Mouse (Mus musculus) CD8-positive naive resting alpha-beta T cell, adult 2 months (primary cell): Measurements from ENCODE around the gene Zbtb32.

Experiments used
- DNase-seq, 2 experiments: peaks; one replicate each; pipeline ENCODE4 v3.0.0; 2022; ENCODE audit warnings: low read depth in 2 of 2, low spot score in 2 of 2

The Zbtb32 gene

GRCm38 (mm10) chr7:30598786-30599185 is at the start of gene Zbtb32:
Zbtb32 (minus strand) TSS chr7:30598909.
- no peak for DNase-seq

GRCm38 (mm10) chr7:30639083-30639482 is 40.4 kb upstream of the Zbtb32 start:
- DNase-seq, result no peak

- DNase-seq, result no peak
Observed at GRCm38 (mm10) chr7:30636395-30636794, 37.7 kb upstream of the Zbtb32 start.

GRCm38 (mm10) chr7:30635752-30636151 is 37.0 kb upstream of the Zbtb32 start, which contains the start of gene Etv2:
Etv2 (minus strand) TSS chr7:30635852.
- no peak for DNase-seq

- DNase-seq, result peak; percentile 38 to 56
Observed at GRCm38 (mm10) chr7:30634621-30635020, 35.9 kb upstream of the Zbtb32 start.

GRCm38 (mm10) chr7:30633762-30634412 is 35.2 kb upstream of the Zbtb32 start:
- DNase-seq, result no peak

GRCm38 (mm10) chr7:30629013-30629412 is 30.3 kb upstream of the Zbtb32 start:
- DNase-seq, result no peak

- DNase-seq, result no peak
Observed at GRCm38 (mm10) chr7:30626647-30627046, 27.9 kb upstream of the Zbtb32 start.

GRCm38 (mm10) chr7:30625530-30626384 is 27.0 kb upstream of the Zbtb32 start, which contains the start of gene Cox6b1:
Cox6b1 (minus strand) TSS chr7:30626151.
- peak; percentile 74 to 76 for DNase-seq

GRCm38 (mm10) chr7:30619202-30619601 is 20.5 kb upstream of the Zbtb32 start:
- peak in 1 of 2 experiments; percentile 32 for DNase-seq

- DNase-seq, result no peak
Observed at GRCm38 (mm10) chr7:30618658-30619057, 19.9 kb upstream of the Zbtb32 start.

- no peak for DNase-seq
Observed at GRCm38 (mm10) chr7:30615049-30615760, 16.5 kb upstream of the Zbtb32 start.

GRCm38 (mm10) chr7:30614454-30614853 is 15.7 kb upstream of the Zbtb32 start:
- DNase-seq, result no peak

- peak; percentile 36 to 53 for DNase-seq
Observed at GRCm38 (mm10) chr7:30613529-30614112, 14.9 kb upstream of the Zbtb32 start.

GRCm38 (mm10) chr7:30612654-30613402 is 14.1 kb upstream of the Zbtb32 start, which contains the start of gene Upk1a:
Upk1a (minus strand) TSS chr7:30612847.
- no peak for DNase-seq

- DNase-seq, result no peak
Observed at GRCm38 (mm10) chr7:30610043-30610442, 11.3 kb upstream of the Zbtb32 start.

- DNase-seq, result no peak
Observed at GRCm38 (mm10) chr7:30608476-30608875, 9.8 kb upstream of the Zbtb32 start.

GRCm38 (mm10) chr7:30607706-30608309 is 9.1 kb upstream of the Zbtb32 start:
- peak; percentile 48 to 67 for DNase-seq

- no peak for DNase-seq
Observed at GRCm38 (mm10) chr7:30604944-30605343, 6.2 kb upstream of the Zbtb32 start.

GRCm38 (mm10) chr7:30604424-30604823 is 5.7 kb upstream of the Zbtb32 start:
- DNase-seq, result no peak
